Mouse (Mus musculus): ENCODE measurements at regions not wholly inside any gene's neighbourhood (a gene's known extent, or its start where the extent isn't known, plus 50 kb on each side); places are given as distances from the start of the nearest gene placed in this dataset.
"Not testable (repeated sequence)": the region's sequence is repeated elsewhere in the genome, so short reads cannot be mapped to it uniquely, and the experiment has no call there.

DNA sequence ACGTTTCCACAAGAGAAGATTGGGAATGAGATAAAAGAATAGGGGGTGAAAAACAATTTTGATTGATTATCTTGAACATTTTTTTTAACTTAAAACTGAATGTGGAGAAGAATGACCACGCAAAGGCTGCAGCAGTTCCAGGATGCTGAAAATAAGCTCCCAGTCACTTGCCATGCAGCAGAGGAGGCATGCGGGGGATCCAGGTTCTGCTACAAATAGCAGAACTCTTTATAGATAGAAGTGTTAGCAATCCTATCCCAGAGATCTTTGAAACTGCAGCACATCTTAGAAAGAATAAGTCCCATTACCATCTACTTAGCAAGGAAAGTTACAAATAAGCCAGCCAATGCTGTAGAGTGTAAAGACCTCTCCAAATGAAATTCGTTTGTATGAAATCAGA is 191.8 kb downstream of the Basp1 start:
- no peak overlapping the region for H3K4me3 ChIP-seq (ENCODE audit: insufficient read depth in 1 of 2, low read depth in 1 of 2, low read length in 2 of 2, poor library complexity in 1 of 2, severe bottlenecking in 1 of 2)
- no peaks in the 10 kb centered on the region for H3K36me3 ChIP-seq (ENCODE audit: control insufficient read depth, insufficient read depth, low read length, poor library complexity, severe bottlenecking)
- in situ Hi-C loops (cut with MboI; ENCODE audit: low sequenced_read_pairs in 2 of 2, unreplicated experiment in 2 of 2) = no loop called here
- TF ChIP-seq MAFK (IDR thresholded peaks at IDR 0.05; ENCODE audit: insufficient read depth, low read depth, low read length) (no peak), CHD2 (IDR thresholded peaks at IDR 0.05; ENCODE audit: low read depth, low read length) (no peak), ZNF384 (IDR thresholded peaks at IDR 0.05; ENCODE audit: low read depth, low read length) (no peak), HCFC1 (IDR thresholded peaks at IDR 0.05; ENCODE audit: borderline replicate concordance, insufficient read depth, low read length) (no peak), ZC3H11A (IDR thresholded peaks at IDR 0.05; ENCODE audit: borderline replicate concordance, low read depth, low read length) (no peak)
- H3K27ac ChIP-seq (ENCODE audit: insufficient read depth, low read depth, low read length, poor library complexity, severe bottlenecking) = no peak overlapping the region
- no peaks in the 10 kb centered on the region for H3K4me1 ChIP-seq (ENCODE audit: control insufficient read depth in 2 of 2, insufficient read depth in 2 of 2, low read length in 2 of 2, poor library complexity in 1 of 2)
- DNase-seq (ENCODE audit: low read depth, low spot score) = no peak
- H3K9me3 ChIP-seq (ENCODE audit: control insufficient read depth, insufficient read depth, low read depth, low read length) = no peaks in the 10 kb centered on the region
- H3K9ac ChIP-seq (ENCODE audit: insufficient read depth, low read depth, low read length, poor library complexity, severe bottlenecking) = no peak overlapping the region

DNA sequence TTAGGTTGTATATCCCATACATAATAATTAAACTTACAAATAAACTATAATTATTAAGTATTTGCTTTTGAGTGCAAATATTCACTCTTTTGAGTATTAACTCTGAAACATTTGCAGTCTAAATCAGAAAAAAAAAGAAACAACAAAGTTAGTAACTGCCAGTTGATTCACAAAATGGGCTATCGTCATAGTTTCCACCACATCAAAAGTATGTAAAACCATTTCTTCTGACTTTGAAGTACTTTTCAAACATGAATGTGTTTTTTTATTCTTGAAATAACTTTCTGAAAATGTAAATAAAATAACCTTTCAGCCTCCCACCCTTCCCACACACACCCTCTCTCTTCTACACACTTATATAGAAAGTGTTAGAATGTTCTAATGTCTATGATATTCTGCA is 197.2 kb downstream of the Basp1 start:
- Histone ChIP-seq H3K27ac (ENCODE audit: insufficient read depth, low read depth, low read length, poor library complexity, severe bottlenecking) (no peak overlapping the region), H3K9me3 (ENCODE audit: control insufficient read depth, insufficient read depth, low read depth, low read length) (no peaks in the 10 kb centered on the region), H3K9ac (ENCODE audit: insufficient read depth, low read depth, low read length, poor library complexity, severe bottlenecking) (no peak overlapping the region), H3K36me3 (ENCODE audit: control insufficient read depth, insufficient read depth, low read length, poor library complexity, severe bottlenecking) (no peaks in the 10 kb centered on the region), H3K4me1 (ENCODE audit: control insufficient read depth in 2 of 2, insufficient read depth in 2 of 2, low read length in 2 of 2, poor library complexity in 1 of 2) (no peaks in the 10 kb centered on the region), H3K4me3 (ENCODE audit: insufficient read depth in 1 of 2, low read depth in 1 of 2, low read length in 2 of 2, poor library complexity in 1 of 2, severe bottlenecking in 1 of 2) (no peak overlapping the region)
- in situ Hi-C loops (cut with MboI; ENCODE audit: low sequenced_read_pairs in 2 of 2, unreplicated experiment in 2 of 2) = no loop called here
- no peak for DNase-seq (ENCODE audit: low read depth, low spot score)
- TF ChIP-seq ZNF384 (IDR thresholded peaks at IDR 0.05; ENCODE audit: low read depth, low read length) = no peak
- no peak for TF ChIP-seq MAFK (IDR thresholded peaks at IDR 0.05; ENCODE audit: insufficient read depth, low read depth, low read length)
- no peak for TF ChIP-seq HCFC1 (IDR thresholded peaks at IDR 0.05; ENCODE audit: borderline replicate concordance, insufficient read depth, low read length)
- TF ChIP-seq CHD2 (IDR thresholded peaks at IDR 0.05; ENCODE audit: low read depth, low read length) = no peak
- no peak for TF ChIP-seq ZC3H11A (IDR thresholded peaks at IDR 0.05; ENCODE audit: borderline replicate concordance, low read depth, low read length)

DNA sequence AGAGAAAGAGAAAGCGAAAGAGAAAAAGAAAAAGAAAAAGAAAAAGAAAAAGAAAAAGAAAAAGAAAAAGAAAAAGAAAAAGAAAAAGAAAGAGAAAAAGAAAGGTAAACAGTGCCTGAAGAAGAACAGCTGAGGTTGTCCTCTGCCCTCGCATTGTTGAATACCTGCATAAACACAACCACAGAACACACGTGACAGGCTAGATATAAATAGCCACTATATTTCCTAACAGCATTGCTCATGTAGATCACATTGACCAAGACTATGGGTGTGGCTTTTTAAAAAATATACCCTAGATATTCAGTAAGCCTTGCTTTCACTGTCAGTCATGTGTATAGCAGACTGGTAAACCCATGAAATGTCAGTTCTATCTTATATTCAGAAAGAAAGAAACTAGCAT is 211.5 kb downstream of the Basp1 start:
- Histone ChIP-seq H3K27ac (ENCODE audit: insufficient read depth, low read depth, low read length, poor library complexity, severe bottlenecking) (no peak overlapping the region), H3K4me1 (ENCODE audit: control insufficient read depth in 2 of 2, insufficient read depth in 2 of 2, low read length in 2 of 2, poor library complexity in 1 of 2) (no peaks in the 10 kb centered on the region), H3K36me3 (ENCODE audit: control insufficient read depth, insufficient read depth, low read length, poor library complexity, severe bottlenecking) (no peaks in the 10 kb centered on the region), H3K9ac (ENCODE audit: insufficient read depth, low read depth, low read length, poor library complexity, severe bottlenecking) (no peak overlapping the region), H3K4me3 (ENCODE audit: insufficient read depth in 1 of 2, low read depth in 1 of 2, low read length in 2 of 2, poor library complexity in 1 of 2, severe bottlenecking in 1 of 2) (no peak overlapping the region), H3K9me3 (ENCODE audit: control insufficient read depth, insufficient read depth, low read depth, low read length) (no peaks in the 10 kb centered on the region)
- TF ChIP-seq CHD2 (IDR thresholded peaks at IDR 0.05; ENCODE audit: low read depth, low read length) = no peak
- TF ChIP-seq HCFC1 (IDR thresholded peaks at IDR 0.05; ENCODE audit: borderline replicate concordance, insufficient read depth, low read length) = no peak
- TF ChIP-seq MAFK (IDR thresholded peaks at IDR 0.05; ENCODE audit: insufficient read depth, low read depth, low read length) = no peak
- TF ChIP-seq ZC3H11A (IDR thresholded peaks at IDR 0.05; ENCODE audit: borderline replicate concordance, low read depth, low read length) = no peak
- no peak for TF ChIP-seq ZNF384 (IDR thresholded peaks at IDR 0.05; ENCODE audit: low read depth, low read length)
- DNase-seq (ENCODE audit: low read depth, low spot score) = no peak
- in situ Hi-C loops (cut with MboI; ENCODE audit: low sequenced_read_pairs in 2 of 2, unreplicated experiment in 2 of 2) = no loop called here

DNA sequence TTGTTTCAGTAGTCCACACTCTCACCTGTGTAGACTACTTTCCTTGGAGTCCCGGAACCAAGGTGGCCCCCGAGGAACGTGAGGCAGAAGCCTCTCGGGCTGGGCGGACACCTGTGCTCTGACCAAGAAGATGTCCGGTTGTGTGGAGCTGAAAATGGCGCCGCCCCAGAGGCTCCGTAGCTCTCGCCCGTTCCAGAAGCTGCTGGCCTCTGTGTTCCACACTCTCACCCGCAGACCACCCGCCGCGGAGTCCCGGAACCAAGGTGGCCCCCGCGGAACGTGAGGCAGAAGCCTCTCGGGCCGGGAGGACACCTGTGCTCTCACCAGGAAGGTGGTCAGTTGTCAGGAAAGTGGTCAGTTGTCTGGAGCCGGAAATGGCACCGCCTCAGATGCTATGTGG is 213.3 kb downstream of the Basp1 start:
- H3K9ac ChIP-seq (ENCODE audit: insufficient read depth, low read depth, low read length, poor library complexity, severe bottlenecking); in situ Hi-C loops (cut with MboI; ENCODE audit: low sequenced_read_pairs in 2 of 2, unreplicated experiment in 2 of 2); H3K36me3 ChIP-seq (ENCODE audit: control insufficient read depth, insufficient read depth, low read length, poor library complexity, severe bottlenecking); DNase-seq (ENCODE audit: low read depth, low spot score); H3K27ac ChIP-seq (ENCODE audit: insufficient read depth, low read depth, low read length, poor library complexity, severe bottlenecking); H3K9me3 ChIP-seq (ENCODE audit: control insufficient read depth, insufficient read depth, low read depth, low read length); H3K4me1 ChIP-seq (ENCODE audit: control insufficient read depth in 2 of 2, insufficient read depth in 2 of 2, low read length in 2 of 2, poor library complexity in 1 of 2): not testable (repeated sequence)
- peak overlapping the region in 1 of 2 experiments; percentile 21; a peak in 1 of 4 replicates for H3K4me3 ChIP-seq (ENCODE audit: insufficient read depth in 1 of 2, low read depth in 1 of 2, low read length in 2 of 2, poor library complexity in 1 of 2, severe bottlenecking in 1 of 2)

DNA sequence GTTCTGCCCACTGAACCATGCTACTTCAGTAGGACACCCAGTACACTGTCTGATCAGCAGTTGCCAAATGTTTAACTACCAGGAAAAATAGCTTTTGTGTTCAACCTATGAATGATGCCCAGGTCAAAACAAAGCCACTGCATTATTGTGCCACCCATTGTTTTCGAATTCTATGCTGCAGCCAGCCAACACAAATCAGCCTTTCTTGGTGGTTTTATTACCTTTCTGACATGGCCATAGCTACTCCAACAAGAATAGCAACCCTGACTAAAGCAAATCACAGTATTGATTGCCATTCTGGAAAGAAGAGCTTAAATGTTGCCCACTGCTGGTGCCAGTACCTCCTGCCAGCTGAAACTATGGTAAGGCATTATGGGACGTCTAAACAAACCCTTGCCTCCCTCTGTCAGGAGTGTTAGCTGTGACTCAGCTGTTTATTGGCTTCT is 225.7 kb downstream of the Basp1 start:
- in situ Hi-C loops (cut with MboI; ENCODE audit: low sequenced_read_pairs in 2 of 2, unreplicated experiment in 2 of 2) = no loop called here
- no peak for DNase-seq (ENCODE audit: low read depth, low spot score)
- Histone ChIP-seq H3K4me3 (ENCODE audit: insufficient read depth in 1 of 2, low read depth in 1 of 2, low read length in 2 of 2, poor library complexity in 1 of 2, severe bottlenecking in 1 of 2) (no peak overlapping the region), H3K36me3 (ENCODE audit: control insufficient read depth, insufficient read depth, low read length, poor library complexity, severe bottlenecking) (no peaks in the 10 kb centered on the region), H3K9ac (ENCODE audit: insufficient read depth, low read depth, low read length, poor library complexity, severe bottlenecking) (no peak overlapping the region), H3K9me3 (ENCODE audit: control insufficient read depth, insufficient read depth, low read depth, low read length) (no peaks in the 10 kb centered on the region), H3K4me1 (ENCODE audit: control insufficient read depth in 2 of 2, insufficient read depth in 2 of 2, low read length in 2 of 2, poor library complexity in 1 of 2) (no peaks in the 10 kb centered on the region), H3K27ac (ENCODE audit: insufficient read depth, low read depth, low read length, poor library complexity, severe bottlenecking) (no peak overlapping the region)
- TF ChIP-seq ZC3H11A (IDR thresholded peaks at IDR 0.05; ENCODE audit: borderline replicate concordance, low read depth, low read length) = no peak
- TF ChIP-seq HCFC1 (IDR thresholded peaks at IDR 0.05; ENCODE audit: borderline replicate concordance, insufficient read depth, low read length) = no peak
- TF ChIP-seq ZNF384 (IDR thresholded peaks at IDR 0.05; ENCODE audit: low read depth, low read length) = no peak
- no peak for TF ChIP-seq MAFK (IDR thresholded peaks at IDR 0.05; ENCODE audit: insufficient read depth, low read depth, low read length)
- TF ChIP-seq CHD2 (IDR thresholded peaks at IDR 0.05; ENCODE audit: low read depth, low read length) = no peak
